Mouse (Mus musculus): ENCODE results near the gene Ppp1r18.
A peak's percentile ranks its signal among the peaks of the same experiment; 100 is the strongest.

Ppp1r18 gene

GRCm38 (mm10) chr17:35865481-35866280 lies at the start of gene Ppp1r18:
Gene Ppp1r18, plus strand, starts transcription at chr17:35865593.
- DNase-seq (ENCODE audit: low spot score): peak; percentile 76

- DNase-seq (ENCODE audit: low spot score): no peak
Observed at GRCm38 (mm10) chr17:35815836-35816235, 49.6 kb upstream of the Ppp1r18 start.

GRCm38 (mm10) chr17:35816686-35817085 lies 48.7 kb upstream of the Ppp1r18 start:
- DNase-seq (ENCODE audit: low spot score): no peak

- no peak for DNase-seq (ENCODE audit: low spot score)
Observed at GRCm38 (mm10) chr17:35817226-35817625, 48.2 kb upstream of the Ppp1r18 start.

GRCm38 (mm10) chr17:35820111-35820510 lies 45.3 kb upstream of the Ppp1r18 start:
- DNase-seq (ENCODE audit: low spot score): no peak

GRCm38 (mm10) chr17:35821439-35822430 lies 43.7 kb upstream of the Ppp1r18 start, which contains the start of gene Ier3:
Gene Ier3, plus strand, starts transcription at chr17:35821684.
- peak; percentile 92 for DNase-seq (ENCODE audit: low spot score)

GRCm38 (mm10) chr17:35822564-35822963 lies 42.8 kb upstream of the Ppp1r18 start:
- DNase-seq (ENCODE audit: low spot score): no peak

- peak; percentile 96 for DNase-seq (ENCODE audit: low spot score)
Observed at GRCm38 (mm10) chr17:35822964-35823937, 42.1 kb upstream of the Ppp1r18 start, which contains the start of gene Flot1. Gene Flot1, plus strand, starts transcription at chr17:35823230.

DNA sequence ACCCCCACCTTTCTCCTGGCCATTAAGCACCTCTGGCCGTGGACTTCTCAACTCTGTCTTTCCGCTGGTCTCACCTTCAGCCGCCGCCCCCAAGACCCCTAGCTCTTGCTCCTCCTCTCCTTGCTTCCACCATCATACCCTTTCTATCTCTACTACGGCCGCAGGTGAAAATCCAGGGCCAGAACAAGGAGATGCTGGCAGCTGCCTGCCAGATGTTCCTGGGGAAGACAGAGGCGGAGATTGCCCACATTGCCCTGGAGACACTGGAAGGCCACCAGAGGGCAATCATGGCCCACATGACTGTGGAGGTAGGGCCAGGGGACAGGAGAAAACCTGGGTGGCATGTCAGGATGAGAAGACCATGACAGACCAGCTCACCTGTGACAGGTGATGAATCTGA lies 41.0 kb upstream of the Ppp1r18 start:
- DNase-seq (ENCODE audit: low spot score): peak; percentile 70

DNA sequence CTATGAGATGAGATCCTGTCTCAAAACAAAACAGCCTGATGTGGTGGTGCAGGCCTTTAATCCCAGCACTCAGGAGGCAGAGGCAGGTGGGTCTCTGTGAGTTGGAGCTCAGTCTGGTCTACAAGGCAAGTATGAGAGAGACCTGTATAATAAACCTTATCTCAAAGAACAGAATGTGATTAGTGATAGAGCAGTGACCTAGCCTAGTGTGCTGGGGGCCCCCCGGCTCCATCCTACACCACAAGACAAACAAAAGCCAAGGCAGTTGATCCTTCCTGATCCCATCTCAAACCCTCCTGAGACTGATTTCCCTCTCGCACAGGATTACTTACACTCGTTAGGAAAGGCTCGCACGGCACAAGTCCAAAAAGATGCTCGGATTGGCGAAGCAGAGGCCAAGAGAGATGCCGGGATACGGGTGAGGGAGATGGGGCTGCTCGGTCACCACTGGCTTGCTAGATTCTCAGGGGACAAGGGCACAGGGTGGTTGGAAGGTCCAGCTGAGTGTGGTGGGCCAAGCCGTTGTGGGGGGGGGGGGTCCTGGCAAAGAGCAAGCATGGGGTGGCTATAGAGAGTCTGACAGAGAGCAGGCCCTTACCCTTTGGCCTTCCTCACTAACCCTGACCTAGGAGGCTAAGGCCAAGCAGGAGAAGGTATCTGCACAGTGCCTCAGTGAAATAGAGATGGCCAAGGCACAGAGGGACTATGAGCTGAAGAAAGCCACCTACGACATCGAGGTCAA lies 40.1 kb upstream of the Ppp1r18 start:
- no peak for DNase-seq (ENCODE audit: low spot score)

- peak; percentile 84 for DNase-seq (ENCODE audit: low spot score)
Observed at GRCm38 (mm10) chr17:35829737-35830136, 35.7 kb upstream of the Ppp1r18 start.

GRCm38 (mm10) chr17:35832400-35833238 lies 32.8 kb upstream of the Ppp1r18 start:
- no peak for DNase-seq (ENCODE audit: low spot score)

DNA sequence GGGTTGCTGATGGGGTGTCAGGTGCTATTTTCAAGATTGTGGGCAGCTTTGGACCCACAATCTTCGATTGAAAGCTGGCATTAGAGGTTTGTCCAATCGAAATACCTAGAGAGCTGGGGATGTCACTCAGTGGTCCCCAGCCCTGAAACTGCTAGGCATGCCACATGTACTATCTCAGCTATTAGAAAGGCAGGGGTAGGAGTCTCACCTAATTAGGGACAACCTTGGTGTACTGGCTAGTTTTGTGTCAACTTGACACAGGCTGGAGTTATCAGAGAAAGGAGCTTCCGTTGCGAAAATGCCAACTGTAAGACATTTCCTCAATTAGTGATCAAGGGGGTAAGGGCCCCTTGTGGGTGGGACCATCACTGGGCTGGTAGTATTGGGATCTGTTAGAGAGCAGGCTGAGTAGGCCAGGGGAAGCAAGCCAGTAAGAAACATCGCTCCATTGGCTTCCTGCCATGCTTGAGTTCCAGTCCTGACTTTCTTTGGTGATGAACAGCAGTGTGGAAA lies 32.1 kb upstream of the Ppp1r18 start:
- DNase-seq (ENCODE audit: low spot score): peak; percentile 50

DNA sequence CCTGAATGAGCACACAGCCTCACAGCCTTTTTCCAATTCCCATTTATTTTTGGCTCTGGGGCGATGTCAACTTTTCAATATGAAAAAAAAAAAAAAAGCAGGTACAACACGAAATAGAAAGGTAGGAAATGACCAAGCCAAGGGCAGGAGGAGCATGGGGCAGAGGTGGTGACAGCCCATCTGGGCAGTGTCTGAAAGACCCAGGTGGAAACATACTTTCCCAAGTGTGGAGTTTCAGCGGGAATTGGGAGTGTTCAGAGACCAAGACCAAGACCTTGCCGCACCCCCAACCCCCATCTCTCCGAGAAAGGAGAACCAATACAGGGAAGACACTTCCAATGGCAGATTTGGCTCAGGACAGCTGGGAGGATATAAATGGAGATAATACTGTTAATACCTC lies 31.5 kb upstream of the Ppp1r18 start:
- DNase-seq (ENCODE audit: low spot score): no peak

GRCm38 (mm10) chr17:35834696-35835422 lies 30.5 kb upstream of the Ppp1r18 start:
- DNase-seq (ENCODE audit: low spot score): peak; percentile 56

GRCm38 (mm10) chr17:35835424-35836140 lies 29.8 kb upstream of the Ppp1r18 start:
- no peak for DNase-seq (ENCODE audit: low spot score)

- DNase-seq (ENCODE audit: low spot score): peak; percentile 98
Observed at GRCm38 (mm10) chr17:35836178-35836965, 29.0 kb upstream of the Ppp1r18 start.
